Mouse (Mus musculus): Measurements from ENCODE around the gene Ebf1. TPM values are rescaled to one million over a fixed set of nuclear protein-coding genes. Genes with fewer than 3 reads are reported as not detected.

Ebf1 gene
- polyA plus RNA-seq, 1 experiment from 2014 or later = 5.0 TPM

DNA sequence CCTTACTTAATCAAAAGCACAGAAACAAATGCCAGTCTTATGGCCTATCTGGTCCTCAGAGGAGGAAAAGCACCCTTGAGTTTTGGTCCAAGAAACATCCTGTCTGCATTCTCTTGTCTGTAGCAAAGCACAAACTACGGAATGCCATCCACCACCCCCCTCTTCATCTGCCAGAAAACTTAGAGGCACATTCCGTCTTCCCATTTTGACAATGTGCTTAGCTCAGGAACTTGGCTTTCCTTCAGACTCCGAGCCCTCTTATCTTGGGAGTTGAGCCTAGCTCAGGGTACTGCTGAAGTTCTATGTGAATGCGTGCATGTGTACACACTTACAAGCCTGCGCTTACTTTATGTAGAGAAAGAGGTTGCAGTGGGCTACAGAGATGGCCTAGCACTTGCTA, 362.3 kb downstream of the Ebf1 start:
- WGBS (ENCODE audit: insufficient replicate concordance) = 69% methylated on average over 5 of the region's 5 CpGs
- Histone ChIP-seq H3K27ac (ENCODE audit: low read depth) (no peak overlapping the region), H3K27me3 (ENCODE audit: insufficient read depth, low read length) (no peaks in the 10 kb centered on the region), H3K36me3 (replicated peaks; ENCODE audit: insufficient read depth, low read length) (no peaks in the 10 kb centered on the region), H3K9me3 (ENCODE audit: low read length) (no peaks in the 10 kb centered on the region), H3K4me1 (ENCODE audit: insufficient read depth) (no peaks in the 10 kb centered on the region), H3K9ac (replicated peaks) (no peak overlapping the region), H3K4me2 (ENCODE audit: low read depth, low read length) (no peak overlapping the region), H3K4me3 (ENCODE audit: low read depth, low read length) (no peak overlapping the region)
- DNase-seq = no peak
- TF ChIP-seq CTCF (IDR thresholded peaks at IDR 0.05; ENCODE audit: low read depth) = no peak
- TF ChIP-seq EP300 (IDR thresholded peaks at IDR 0.05; ENCODE audit: low read depth) = no peak
- ATAC-seq = no peak

DNA sequence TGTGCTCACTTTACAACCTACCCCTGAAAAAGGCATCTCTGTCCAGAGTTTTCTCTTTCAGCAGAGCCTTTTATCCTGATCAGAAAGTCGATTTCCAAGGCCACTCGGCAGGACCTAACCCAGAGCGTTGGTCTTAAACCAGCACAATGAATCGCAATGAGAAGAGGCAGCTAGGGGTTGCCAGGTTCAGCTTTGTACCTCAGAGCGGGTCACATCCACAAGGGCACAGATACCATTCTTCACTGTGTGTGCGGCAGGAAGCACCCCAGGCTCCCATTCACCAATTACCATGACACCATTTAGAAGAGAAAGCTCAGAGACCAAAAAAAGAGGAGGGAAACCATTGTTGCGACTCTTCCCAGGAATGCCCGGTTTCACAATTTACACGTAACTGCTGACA, 365.1 kb downstream of the Ebf1 start:
- H3K27ac ChIP-seq (ENCODE audit: low read depth) = no peak overlapping the region
- no peaks in the 10 kb centered on the region for H3K36me3 ChIP-seq (replicated peaks; ENCODE audit: insufficient read depth, low read length)
- WGBS (ENCODE audit: insufficient replicate concordance) = 76% methylated on average over 9 of the region's 9 CpGs
- no peak overlapping the region for H3K4me2 ChIP-seq (ENCODE audit: low read depth, low read length)
- TF ChIP-seq EP300 (IDR thresholded peaks at IDR 0.05; ENCODE audit: low read depth) (no peak), CTCF (IDR thresholded peaks at IDR 0.05; ENCODE audit: low read depth) (no peak)
- ATAC-seq = no peak
- H3K9me3 ChIP-seq (ENCODE audit: low read length) = no peaks in the 10 kb centered on the region
- H3K9ac ChIP-seq (replicated peaks) = no peak overlapping the region
- H3K4me3 ChIP-seq (ENCODE audit: low read depth, low read length) = no peak overlapping the region
- H3K27me3 ChIP-seq (ENCODE audit: insufficient read depth, low read length) = no peaks in the 10 kb centered on the region
- DNase-seq = no peak
- no peaks in the 10 kb centered on the region for H3K4me1 ChIP-seq (ENCODE audit: insufficient read depth)

DNA sequence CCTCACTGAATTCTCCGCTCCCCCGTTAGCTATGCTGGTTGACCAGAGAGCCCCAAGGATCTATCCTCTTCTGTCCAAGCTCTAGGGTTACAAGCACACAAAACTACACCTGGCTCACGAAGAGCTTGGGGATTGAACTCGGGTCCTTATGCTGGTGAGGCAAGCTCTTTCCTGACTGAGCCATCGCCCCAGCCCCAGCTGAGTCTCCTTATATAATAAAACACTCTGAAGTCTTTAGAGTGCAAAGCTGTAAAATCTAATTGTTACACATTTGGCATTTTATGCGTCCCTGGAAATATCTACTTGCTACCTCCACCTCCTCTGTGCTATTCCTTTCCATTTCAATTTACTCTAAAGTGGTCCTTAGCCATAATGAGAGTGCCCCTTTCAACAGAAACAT, 366.8 kb downstream of the Ebf1 start:
- Histone ChIP-seq H3K4me3 (ENCODE audit: low read depth, low read length) (no peak overlapping the region), H3K9me3 (ENCODE audit: low read length) (no peaks in the 10 kb centered on the region), H3K36me3 (replicated peaks; ENCODE audit: insufficient read depth, low read length) (no peaks in the 10 kb centered on the region), H3K27me3 (ENCODE audit: insufficient read depth, low read length) (no peaks in the 10 kb centered on the region), H3K4me2 (ENCODE audit: low read depth, low read length) (no peak overlapping the region), H3K4me1 (ENCODE audit: insufficient read depth) (no peaks in the 10 kb centered on the region), H3K27ac (ENCODE audit: low read depth) (no peak overlapping the region), H3K9ac (replicated peaks) (no peak overlapping the region)
- 79% methylated on average over 6 of the region's 6 CpGs for WGBS (ENCODE audit: insufficient replicate concordance)
- TF ChIP-seq CTCF (IDR thresholded peaks at IDR 0.05; ENCODE audit: low read depth) (no peak), EP300 (IDR thresholded peaks at IDR 0.05; ENCODE audit: low read depth) (no peak)
- ATAC-seq (no peak), DNase-seq (no peak)

DNA sequence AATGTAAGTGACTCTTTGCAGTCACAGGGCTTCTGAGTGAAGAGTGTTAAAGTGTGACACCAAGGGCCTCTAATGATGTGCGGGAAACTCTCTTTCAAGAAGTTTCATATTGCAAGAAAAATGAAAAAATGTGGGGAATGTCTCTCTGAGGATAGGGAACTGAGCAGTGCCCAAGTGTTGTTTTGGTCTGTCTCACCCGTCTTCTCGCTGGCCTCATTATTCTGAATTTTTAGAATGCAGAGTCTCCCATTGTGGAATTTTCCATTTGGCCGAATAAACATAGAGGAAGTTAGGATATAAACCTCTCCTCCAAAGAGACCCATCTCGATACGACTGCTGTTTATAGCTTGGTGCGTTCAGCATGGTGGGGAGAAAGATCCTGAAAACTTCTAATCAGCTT, 367.3 kb downstream of the Ebf1 start:
- H3K4me3 ChIP-seq (ENCODE audit: low read depth, low read length) = no peak overlapping the region
- DNase-seq = no peak
- H3K36me3 ChIP-seq (replicated peaks; ENCODE audit: insufficient read depth, low read length) = no peaks in the 10 kb centered on the region
- no peaks in the 10 kb centered on the region for H3K27me3 ChIP-seq (ENCODE audit: insufficient read depth, low read length)
- no peak for ATAC-seq
- H3K27ac ChIP-seq (ENCODE audit: low read depth) = no peak overlapping the region
- TF ChIP-seq EP300 (IDR thresholded peaks at IDR 0.05; ENCODE audit: low read depth) = no peak
- TF ChIP-seq CTCF (IDR thresholded peaks at IDR 0.05; ENCODE audit: low read depth) = no peak
- no peaks in the 10 kb centered on the region for H3K9me3 ChIP-seq (ENCODE audit: low read length)
- 75% methylated on average over 7 of the region's 7 CpGs for WGBS (ENCODE audit: insufficient replicate concordance)
- H3K4me1 ChIP-seq (ENCODE audit: insufficient read depth) = no peaks in the 10 kb centered on the region
- H3K4me2 ChIP-seq (ENCODE audit: low read depth, low read length) = no peak overlapping the region
- no peak overlapping the region for H3K9ac ChIP-seq (replicated peaks)

DNA sequence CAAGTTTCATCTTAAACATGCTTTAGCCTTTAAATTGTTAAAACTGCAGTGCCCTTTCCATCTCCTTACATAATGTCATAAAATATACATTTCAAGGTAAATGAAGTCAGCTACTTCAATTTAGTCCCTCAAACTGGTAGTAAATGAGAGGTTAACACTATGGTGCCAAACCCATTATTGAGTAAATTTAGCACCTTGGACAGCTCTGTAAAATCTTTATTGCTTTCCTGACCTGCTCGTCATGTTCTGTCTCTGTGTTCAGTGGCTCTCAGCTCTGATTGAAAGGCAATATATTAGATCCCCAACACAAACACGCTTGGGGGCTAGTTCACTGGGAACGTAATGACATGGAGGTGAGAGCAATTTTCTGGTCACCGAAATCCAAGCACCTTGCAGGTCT, 370.7 kb downstream of the Ebf1 start:
- 45% methylated on average over 4 of the region's 4 CpGs for WGBS (ENCODE audit: insufficient replicate concordance)
- no peaks in the 10 kb centered on the region for H3K4me1 ChIP-seq (ENCODE audit: insufficient read depth)
- no peak for TF ChIP-seq EP300 (IDR thresholded peaks at IDR 0.05; ENCODE audit: low read depth)
- TF ChIP-seq CTCF (IDR thresholded peaks at IDR 0.05; ENCODE audit: low read depth) = no peak
- H3K27me3 ChIP-seq (ENCODE audit: insufficient read depth, low read length) = no peaks in the 10 kb centered on the region
- ATAC-seq = no peak
- DNase-seq = no peak
- H3K9me3 ChIP-seq (ENCODE audit: low read length) = no peaks in the 10 kb centered on the region
- no peak overlapping the region for H3K27ac ChIP-seq (ENCODE audit: low read depth)
- H3K9ac ChIP-seq (replicated peaks) = no peak overlapping the region
- H3K4me3 ChIP-seq (ENCODE audit: low read depth, low read length) = no peak overlapping the region
- H3K4me2 ChIP-seq (ENCODE audit: low read depth, low read length) = no peak overlapping the region
- no peaks in the 10 kb centered on the region for H3K36me3 ChIP-seq (replicated peaks; ENCODE audit: insufficient read depth, low read length)

DNA sequence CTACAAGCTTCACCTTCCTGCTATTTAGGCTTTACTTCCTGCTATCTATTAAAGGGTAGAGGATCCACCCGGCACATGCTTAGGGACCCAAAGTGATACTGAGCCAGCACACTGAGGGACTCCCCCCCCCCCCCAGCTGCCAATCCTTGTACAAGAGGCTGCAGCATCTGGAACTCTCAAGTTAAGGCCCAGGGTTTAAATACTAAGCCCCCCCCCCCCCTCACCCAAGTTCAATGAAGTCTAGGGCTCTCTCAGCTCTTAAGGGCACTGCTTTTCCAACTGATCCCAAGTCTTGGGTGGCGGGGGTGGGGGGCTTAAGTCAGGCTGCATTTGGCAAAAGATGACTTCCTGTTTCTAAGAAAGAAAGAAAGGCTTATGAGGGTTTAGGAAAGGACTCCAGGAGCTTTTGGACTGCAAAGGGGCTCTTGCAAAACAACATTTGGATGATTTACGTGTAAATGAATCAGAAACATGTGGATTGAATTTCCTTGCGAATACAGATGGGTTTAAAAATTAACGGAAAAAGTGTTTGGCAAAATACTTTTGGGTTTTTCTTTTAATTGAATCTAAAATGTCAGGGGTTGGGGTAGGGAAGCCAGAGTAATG, 385.7 kb downstream of the Ebf1 start:
- H3K4me2 ChIP-seq (ENCODE audit: low read depth, low read length) = no peak overlapping the region
- ATAC-seq = no peak
- DNase-seq = no peak
- no peak for TF ChIP-seq CTCF (IDR thresholded peaks at IDR 0.05; ENCODE audit: low read depth)
- TF ChIP-seq EP300 (IDR thresholded peaks at IDR 0.05; ENCODE audit: low read depth) = no peak
- H3K27me3 ChIP-seq (ENCODE audit: insufficient read depth, low read length) = no peaks in the 10 kb centered on the region
- WGBS (ENCODE audit: insufficient replicate concordance) = 78% methylated on average over 5 of the region's 5 CpGs
- no peaks in the 10 kb centered on the region for H3K36me3 ChIP-seq (replicated peaks; ENCODE audit: insufficient read depth, low read length)
- no peaks in the 10 kb centered on the region for H3K9me3 ChIP-seq (ENCODE audit: low read length)
- no peak overlapping the region for H3K4me3 ChIP-seq (ENCODE audit: low read depth, low read length)
- no peak overlapping the region for H3K27ac ChIP-seq (ENCODE audit: low read depth)
- no peak overlapping the region for H3K9ac ChIP-seq (replicated peaks)
- no peaks in the 10 kb centered on the region for H3K4me1 ChIP-seq (ENCODE audit: insufficient read depth)
